Mouse (Mus musculus) ZHBTc4 (cell line): ENCODE data around the gene Prl7d1.
"Not testable (repeated sequence)": the region's sequence is repeated elsewhere in the genome, so short reads cannot be mapped to it uniquely, and the experiment has no call there.

Experiments used
- DNase-seq: peaks from one replicate; pipeline ENCODE4 v3.0.0-alpha.2; 2011; ENCODE audit warnings: low read depth, low spot score

Gene Prl7d1

GRCm38 (mm10) chr13:27716636-27717035, at the start of gene Prl7d1:
Gene Prl7d1 (minus strand): TSS chr13:27716736.
- DNase-seq = no peak

GRCm38 (mm10) chr13:27734512-27735186, 18.1 kb upstream of the Prl7d1 start:
- no peak for DNase-seq

GRCm38 (mm10) chr13:27730286-27730959, 13.9 kb upstream of the Prl7d1 start:
- DNase-seq = not testable (repeated sequence)

DNA sequence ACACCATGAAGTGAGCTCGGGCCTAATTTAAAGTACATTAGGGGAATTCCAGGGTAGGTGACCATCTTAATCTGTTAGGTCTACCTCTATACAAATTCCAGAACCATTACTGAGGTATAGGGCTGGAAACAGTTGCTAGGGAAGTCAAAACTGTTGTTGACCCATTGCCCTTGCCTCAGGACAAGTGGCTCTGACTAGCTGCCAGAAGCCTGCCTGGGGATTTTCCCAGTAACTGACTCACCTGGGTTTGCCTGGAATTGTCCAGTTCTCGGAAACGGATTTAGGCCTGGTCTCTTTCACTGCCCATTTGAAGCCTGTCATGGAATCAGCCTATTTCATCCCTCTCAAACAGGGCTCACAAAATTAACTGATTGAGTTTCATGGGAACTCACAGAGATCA, 8.5 kb upstream of the Prl7d1 start:
- peak; percentile 2 for DNase-seq

- DNase-seq = no peak
Measured at GRCm38 (mm10) chr13:27706521-27706920, 10.0 kb downstream of the Prl7d1 start.

- DNase-seq = no peak
Measured at GRCm38 (mm10) chr13:27667936-27668335, 48.6 kb downstream of the Prl7d1 start, which contains the start of gene Prl7a2. Gene Prl7a2 (minus strand): TSS chr13:27668036.

- DNase-seq = no peak
Measured at GRCm38 (mm10) chr13:27660747-27661146, 55.8 kb downstream of the Prl7d1 start.
